Mouse (Mus musculus) forebrain, embryonic 15.5 days (tissue): ENCODE measurements around the gene Utrn. TPM values are rescaled to one million over a fixed set of nuclear protein-coding genes. Genes with fewer than 3 reads are reported as not detected.
A peak's percentile ranks its signal among the peaks of the same experiment; 100 is the strongest.

Experiments
- ATAC-seq: fragments of 200-750 bp; cut with Nextera tagmentation; replicated peaks from 2 replicates; pipeline ENCODE4 v1.8.0; 2017; ENCODE audit warnings: mild to moderate bottlenecking, moderate TSS enrichment, moderate library complexity
- H3K27ac ChIP-seq: fragments of 300-500 bp; sonication (generic); replicated peaks from 2 replicates; pipeline ENCODE4 v1.5.1; 2015; ENCODE audit warnings: mild to moderate bottlenecking, inconsistent platforms
- H3K27me3 ChIP-seq: fragments of 300-500 bp; sonication (generic); 2 replicates; pipeline ENCODE4 v1.6.1; 2015; ENCODE audit warnings: inconsistent platforms
- H3K36me3 ChIP-seq: fragments of 300-500 bp; sonication (generic); 2 replicates; pipeline ENCODE4 v1.6.1; 2015; ENCODE audit warnings: mild to moderate bottlenecking, inconsistent platforms
- H3K4me1 ChIP-seq: fragments of 300-500 bp; sonication (generic); 2 replicates; pipeline ENCODE4 v1.6.1; 2015; ENCODE audit warnings: inconsistent platforms
- H3K4me2 ChIP-seq: fragments of 300-500 bp; sonication (generic); replicated peaks from 2 replicates; pipeline ENCODE4 v1.6.1; 2015; ENCODE audit warnings: mild to moderate bottlenecking, inconsistent platforms
- H3K4me3 ChIP-seq: fragments of 300-500 bp; sonication (generic); 2 replicates; pipeline ENCODE4 v1.5.1; 2015; ENCODE audit warnings: mild to moderate bottlenecking, inconsistent platforms
- H3K9ac ChIP-seq: fragments of 300-500 bp; sonication (generic); replicated peaks from 2 replicates; pipeline ENCODE4 v1.6.1; 2015; ENCODE audit warnings: mild to moderate bottlenecking, inconsistent platforms
- H3K9me3 ChIP-seq: fragments of 300-500 bp; sonication (generic); 2 replicates; pipeline ENCODE4 v1.6.1; 2016; ENCODE audit warnings: inconsistent platforms
- WGBS: fragments of 180-500 bp; shearing (Covaris S2); methylation state at CpG from one replicate; pipeline ENCODE4 v1.1.7; 2015; ENCODE audit warnings: mixed read lengths; 5-methylcytosine and 5-hydroxymethylcytosine counted together
- polyA plus RNA-seq: library from polyadenylated mRNA; unstranded; fragments of >200 nt; fragmentation: Nextera tagmentation; extraction: Ambion mirVana; gene quantifications from 2 replicates; pipeline ENCODE4 v1.2.1, GENCODE M21; 2015

The Utrn gene
- 17.8 and 18.4 TPM in 2 replicates for polyA plus RNA-seq

GRCm38 (mm10) chr10:12869029-12869671, at the start of gene Utrn:
Gene Utrn, minus strand, starts transcription at chr10:12869365.
- Histone ChIP-seq H3K27me3 (no peaks in the 10 kb centered on the region), H3K4me1 (peaks cover 21% of the 10 kb centered on the region), H3K9me3 (no peaks in the 10 kb centered on the region), H3K36me3 (no peaks in the 10 kb centered on the region), H3K4me2 (peak within 1 kb of the TSS; percentile 83), H3K4me3 (peak within 1 kb of the TSS; percentile 60), H3K27ac (peak within 1 kb of the TSS; percentile 67), H3K9ac (peak within 1 kb of the TSS; percentile 65)
- under 1% methylated on average over 77 of the region's 77 CpGs for WGBS
- ATAC-seq: peak; percentile 92

- H3K27me3 ChIP-seq: no peaks in the 10 kb centered on the region
- no peak overlapping the region for H3K4me2 ChIP-seq
- WGBS: 28% methylated on average over 1 of the region's 1 CpGs
- H3K36me3 ChIP-seq: no peaks in the 10 kb centered on the region
- H3K27ac ChIP-seq: no peak overlapping the region
- ATAC-seq: no peak
- no peaks in the 10 kb centered on the region for H3K9me3 ChIP-seq
- H3K4me1 ChIP-seq: 0 out of 2 replicates have a peak, but pooled peaks cover 2% of the 10 kb centered on the region
- H3K4me3 ChIP-seq: no peak overlapping the region
- no peak overlapping the region for H3K9ac ChIP-seq
Measured at GRCm38 (mm10) chr10:12917626-12918025, 48.5 kb upstream of the Utrn start.

GRCm38 (mm10) chr10:12916376-12916775, 47.2 kb upstream of the Utrn start:
- 93% methylated on average over 6 of the region's 6 CpGs for WGBS
- Histone ChIP-seq H3K27me3 (no peaks in the 10 kb centered on the region), H3K9me3 (no peaks in the 10 kb centered on the region), H3K9ac (no peak overlapping the region), H3K36me3 (no peaks in the 10 kb centered on the region), H3K4me3 (no peak overlapping the region), H3K27ac (no peak overlapping the region), H3K4me2 (no peak overlapping the region), H3K4me1 (no peaks in the 10 kb centered on the region)
- ATAC-seq: no peak

GRCm38 (mm10) chr10:12915826-12916225, 46.7 kb upstream of the Utrn start:
- H3K9ac ChIP-seq: no peak overlapping the region
- no peak overlapping the region for H3K27ac ChIP-seq

GRCm38 (mm10) chr10:12914203-12914602, 45.0 kb upstream of the Utrn start:
- Histone ChIP-seq H3K9me3 (no peaks in the 10 kb centered on the region), H3K4me2 (no peak overlapping the region), H3K9ac (no peak overlapping the region), H3K36me3 (no peaks in the 10 kb centered on the region), H3K4me1 (no peaks in the 10 kb centered on the region), H3K27me3 (no peaks in the 10 kb centered on the region), H3K4me3 (no peak overlapping the region), H3K27ac (no peak overlapping the region)
- ATAC-seq: no peak
- 93% methylated on average over 1 of the region's 1 CpGs for WGBS

More at GRCm38 (mm10) chr10:12915826-12916225, 46.7 kb upstream of the Utrn start:
- no peak overlapping the region for H3K4me2 ChIP-seq
- no peaks in the 10 kb centered on the region for H3K9me3 ChIP-seq
- H3K27me3 ChIP-seq: no peaks in the 10 kb centered on the region
- H3K4me3 ChIP-seq: no peak overlapping the region
- 89% methylated on average over 7 of the region's 7 CpGs for WGBS
- H3K4me1 ChIP-seq: no peaks in the 10 kb centered on the region
- H3K36me3 ChIP-seq: no peaks in the 10 kb centered on the region
- no peak for ATAC-seq

GRCm38 (mm10) chr10:12911981-12912530, 42.9 kb upstream of the Utrn start:
- no peak overlapping the region; the same call in 1 of the 2 replicates for H3K4me2 ChIP-seq
- ATAC-seq: no peak
- H3K9ac ChIP-seq: no peak overlapping the region
- WGBS: 55% methylated on average over 11 of the region's 11 CpGs
- no peak overlapping the region for H3K4me3 ChIP-seq
- no peaks in the 10 kb centered on the region for H3K9me3 ChIP-seq
- H3K36me3 ChIP-seq: no peaks in the 10 kb centered on the region
- H3K4me1 ChIP-seq: no peaks in the 10 kb centered on the region
- no peak overlapping the region for H3K27ac ChIP-seq
- H3K27me3 ChIP-seq: no peaks in the 10 kb centered on the region

- no peak for ATAC-seq
- Histone ChIP-seq H3K27ac (no peak overlapping the region), H3K4me2 (no peak overlapping the region), H3K9ac (no peak overlapping the region), H3K4me3 (no peak overlapping the region), H3K27me3 (no peaks in the 10 kb centered on the region), H3K4me1 (no peaks in the 10 kb centered on the region), H3K9me3 (no peaks in the 10 kb centered on the region), H3K36me3 (no peaks in the 10 kb centered on the region)
- 84% methylated on average over 13 of the region's 13 CpGs for WGBS
Measured at GRCm38 (mm10) chr10:12911451-12911850, 42.3 kb upstream of the Utrn start.

GRCm38 (mm10) chr10:12909891-12910290, 40.7 kb upstream of the Utrn start:
- Histone ChIP-seq H3K4me3 (no peak overlapping the region), H3K36me3 (no peaks in the 10 kb centered on the region), H3K27ac (no peak overlapping the region), H3K4me2 (no peak overlapping the region), H3K27me3 (no peaks in the 10 kb centered on the region), H3K4me1 (no peaks in the 10 kb centered on the region), H3K9me3 (no peaks in the 10 kb centered on the region), H3K9ac (no peak overlapping the region)
- ATAC-seq: no peak
- 90% methylated on average over 2 of the region's 2 CpGs for WGBS

- H3K4me2 ChIP-seq: no peak overlapping the region
- H3K4me3 ChIP-seq: no peak overlapping the region
- no peaks in the 10 kb centered on the region for H3K27me3 ChIP-seq
- ATAC-seq: no peak
- H3K36me3 ChIP-seq: no peaks in the 10 kb centered on the region
- no peak overlapping the region for H3K9ac ChIP-seq
- no peaks in the 10 kb centered on the region for H3K4me1 ChIP-seq
- no peaks in the 10 kb centered on the region for H3K9me3 ChIP-seq
- WGBS: 16% methylated on average over 1 of the region's 1 CpGs
- no peak overlapping the region for H3K27ac ChIP-seq
Measured at GRCm38 (mm10) chr10:12909179-12909578, 40.0 kb upstream of the Utrn start.

GRCm38 (mm10) chr10:12904140-12904528, 35.0 kb upstream of the Utrn start:
- H3K27ac ChIP-seq: no peak overlapping the region
- H3K9ac ChIP-seq: no peak overlapping the region
- no peaks in the 10 kb centered on the region for H3K4me1 ChIP-seq
- H3K4me2 ChIP-seq: no peak overlapping the region
- WGBS: 81% methylated on average over 5 of the region's 5 CpGs
- no peak for ATAC-seq
- H3K4me3 ChIP-seq: no peak overlapping the region
- no peaks in the 10 kb centered on the region for H3K27me3 ChIP-seq
- H3K36me3 ChIP-seq: no peaks in the 10 kb centered on the region
- H3K9me3 ChIP-seq: no peaks in the 10 kb centered on the region

- Histone ChIP-seq H3K9me3 (no peaks in the 10 kb centered on the region), H3K27ac (no peak overlapping the region), H3K27me3 (no peaks in the 10 kb centered on the region), H3K9ac (no peak overlapping the region), H3K4me2 (no peak overlapping the region), H3K36me3 (no peaks in the 10 kb centered on the region), H3K4me1 (no peaks in the 10 kb centered on the region), H3K4me3 (no peak overlapping the region)
- WGBS: 89% methylated on average over 5 of the region's 5 CpGs
- no peak for ATAC-seq
Measured at GRCm38 (mm10) chr10:12903440-12904139, 34.4 kb upstream of the Utrn start.

- no peaks in the 10 kb centered on the region for H3K27me3 ChIP-seq
- H3K9ac ChIP-seq: no peak overlapping the region
- ATAC-seq: no peak
- H3K36me3 ChIP-seq: no peaks in the 10 kb centered on the region
- no peak overlapping the region for H3K4me2 ChIP-seq
- H3K27ac ChIP-seq: no peak overlapping the region
- H3K9me3 ChIP-seq: no peaks in the 10 kb centered on the region
- no peak overlapping the region for H3K4me3 ChIP-seq
- 95% methylated on average over 5 of the region's 5 CpGs for WGBS
- H3K4me1 ChIP-seq: no peaks in the 10 kb centered on the region
Measured at GRCm38 (mm10) chr10:12899901-12900300, 30.7 kb upstream of the Utrn start.
